Mouse (Mus musculus) brain, embryonic 14.5 days (tissue): ENCODE results near the gene Ranbp9.

Experiments
- CTCF ChIP-seq: fragments of 200-500 bp; IDR thresholded peaks from 2 replicates; pipeline ENCODE4 v1.5.1; 2012; ENCODE audit warnings: inconsistent platforms, mild to moderate bottlenecking, moderate library complexity, borderline replicate concordance; ENCODE audit not compliant: insufficient read depth, insufficient read length; ENCODE audit errors: extremely low read depth
- POLR2A ChIP-seq: fragments of 200-500 bp; IDR thresholded peaks from 2 replicates; pipeline ENCODE4 v1.6.1; 2012; ENCODE audit warnings: mild to moderate bottlenecking, inconsistent platforms, borderline replicate concordance; ENCODE audit not compliant: poor library complexity, insufficient read depth, insufficient read length, severe bottlenecking; ENCODE audit errors: extremely low read depth

- TF ChIP-seq CTCF (no peak), POLR2A (no peak)
Observed at GRCm38 (mm10) chr13:43485278-43485976, 4.3 kb upstream of the Ranbp9 start.
